Mouse (Mus musculus): ENCODE measurements around the gene H2-Q4.
A peak's percentile ranks its signal among the peaks of the same experiment; 100 is the strongest.
"Not testable (repeated sequence)": the region's sequence is repeated elsewhere in the genome, so short reads cannot be mapped to it uniquely, and the experiment has no call there.

The H2-Q4 gene

DNA sequence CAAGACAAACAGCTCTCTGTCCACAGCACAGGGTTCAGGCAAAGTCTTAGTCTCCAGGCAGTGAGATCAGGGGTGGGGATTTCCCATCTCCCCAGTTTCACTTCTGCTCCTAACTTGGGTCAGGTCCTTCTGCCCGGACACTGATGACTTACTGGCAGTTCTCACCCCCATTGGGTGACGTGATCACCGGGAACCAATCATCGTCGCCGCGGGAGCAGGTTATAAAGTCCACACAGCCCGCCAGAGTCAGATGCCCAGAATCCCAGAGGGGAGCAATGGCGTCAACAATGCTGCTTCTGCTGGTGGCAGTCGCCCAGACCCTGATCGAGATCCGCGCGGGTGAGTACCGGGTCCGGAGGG is at the start of gene H2-Q4:
TSS of gene H2-Q4 (plus strand) at position 249 of the 360 bp plus-strand sequence.
- DNase-seq (ENCODE audit: low spot score in 2 of 2): peak; percentile 92 to 94

- not testable (repeated sequence) for DNase-seq (ENCODE audit: low spot score in 2 of 2)
Measured at GRCm38 (mm10) chr17:35329714-35330113, 49.7 kb upstream of the H2-Q4 start.

DNA sequence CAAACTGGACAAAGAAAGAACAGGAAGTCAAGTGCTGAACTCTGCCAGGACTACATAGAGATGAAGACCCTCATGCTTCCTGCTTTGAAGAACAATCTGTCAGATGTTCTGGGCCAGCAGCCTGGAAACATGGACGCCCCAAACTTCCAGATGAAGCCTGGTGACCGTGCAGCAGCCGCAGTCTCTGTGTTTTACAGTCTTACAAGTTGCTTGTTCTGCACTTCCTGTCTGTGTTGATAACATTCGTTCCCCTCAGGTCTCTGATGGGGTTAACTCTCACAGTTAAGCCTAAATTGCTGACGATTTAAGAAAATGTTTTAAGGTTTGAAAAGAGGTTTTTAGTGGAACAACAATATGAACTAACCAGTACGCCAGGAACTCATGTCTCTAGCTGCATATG is 47.9 kb upstream of the H2-Q4 start:
- not testable (repeated sequence) for DNase-seq (ENCODE audit: low spot score in 2 of 2)

DNA sequence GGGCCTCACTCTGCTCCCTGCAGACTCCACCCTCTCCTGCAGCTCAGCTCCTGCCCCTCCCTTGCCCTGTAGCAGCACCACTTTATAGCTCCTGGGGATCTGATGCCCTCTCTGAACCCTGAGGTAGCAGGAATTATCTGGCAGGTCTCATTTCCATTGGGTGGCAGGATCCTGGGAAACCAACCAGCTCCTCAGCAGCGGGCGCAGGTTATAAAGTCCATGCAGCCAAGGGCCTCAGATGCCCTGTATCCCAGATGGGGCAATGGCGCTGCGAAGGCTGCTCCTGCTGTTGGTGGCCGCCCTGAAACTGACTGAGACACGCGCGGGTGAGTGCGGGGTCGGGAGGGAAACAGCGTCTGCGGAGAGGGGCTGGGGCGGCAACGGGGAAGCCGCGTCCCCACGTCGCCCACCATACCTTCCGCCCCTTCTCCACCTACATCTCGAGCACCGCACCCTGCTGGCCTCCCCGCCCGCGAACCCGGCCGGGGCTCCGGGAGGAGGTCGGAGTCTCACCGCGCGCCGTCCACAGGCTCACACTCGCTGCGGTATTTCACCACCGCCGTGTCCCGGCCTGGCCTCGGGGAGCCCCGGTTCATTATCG is 37.2 kb upstream of the H2-Q4 start, which contains the start of gene H2-Q2:
TSS of gene H2-Q2 (plus strand) at position 172 of the 601 bp plus-strand sequence.
- no peak for DNase-seq (ENCODE audit: low spot score in 2 of 2)

GRCm38 (mm10) chr17:35342711-35343476 is 36.5 kb upstream of the H2-Q4 start:
- peak; percentile 5 to 9 for DNase-seq (ENCODE audit: low spot score in 2 of 2)

DNA sequence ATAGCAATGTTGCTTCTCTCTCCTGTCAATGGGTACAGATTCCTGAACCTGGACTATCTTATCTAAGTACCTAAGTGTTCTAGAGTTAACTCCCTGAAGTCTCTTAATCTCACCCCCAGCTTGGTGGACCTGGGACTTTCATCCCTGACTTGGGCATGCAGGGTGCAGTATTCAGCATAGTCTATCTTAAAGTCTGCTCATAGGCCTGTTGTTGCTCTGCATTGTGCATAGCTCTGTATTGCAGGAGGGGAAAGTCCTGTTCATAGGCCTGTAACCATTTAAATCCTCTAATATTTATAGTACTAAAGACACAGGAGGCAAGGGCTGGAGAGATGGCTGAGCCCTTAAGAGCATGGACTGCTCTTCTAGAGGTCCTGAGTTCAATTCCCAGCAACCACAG is 31.8 kb upstream of the H2-Q4 start:
- not testable (repeated sequence) for DNase-seq (ENCODE audit: low spot score in 2 of 2)

DNA sequence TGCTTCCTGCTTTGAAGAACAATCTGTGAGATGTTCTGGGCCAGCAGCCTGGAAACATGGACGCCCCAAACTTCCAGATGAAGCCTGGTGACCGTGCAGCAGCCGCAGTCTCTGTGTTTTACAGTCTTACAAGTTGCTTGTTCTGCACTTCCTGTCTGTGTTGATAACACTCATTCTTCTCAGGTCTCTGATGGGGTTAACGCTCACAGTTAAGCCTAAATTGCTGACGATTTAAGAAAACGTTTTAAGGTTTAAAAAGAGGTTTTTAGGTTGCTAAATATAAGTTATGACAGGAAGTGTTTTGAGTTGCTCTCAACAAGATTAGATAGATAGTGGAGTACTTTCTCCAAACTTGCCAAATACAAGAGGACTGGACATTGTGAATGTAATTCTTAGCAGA is 26.1 kb upstream of the H2-Q4 start:
- DNase-seq (ENCODE audit: low spot score in 2 of 2): not testable (repeated sequence)

DNA sequence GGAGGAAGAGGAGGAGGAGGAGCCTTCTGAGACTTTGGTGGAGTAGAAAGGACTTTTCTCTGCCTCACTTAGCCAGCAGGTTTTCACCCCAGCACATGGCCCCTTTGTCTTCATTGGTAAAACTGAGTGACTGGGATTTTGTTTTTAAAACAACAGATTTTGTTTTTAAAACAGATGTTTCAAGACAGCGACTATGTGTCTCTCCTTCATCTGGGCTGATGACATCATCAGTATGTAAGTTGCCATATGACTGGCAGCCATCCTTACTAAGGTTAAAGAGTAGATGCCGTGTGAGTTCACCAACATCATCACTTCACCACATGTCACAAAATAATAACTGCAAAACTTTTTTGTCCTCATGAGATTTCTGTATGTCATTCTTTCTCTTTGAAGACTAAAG is 25.3 kb upstream of the H2-Q4 start:
- no peak for DNase-seq (ENCODE audit: low spot score in 2 of 2)

DNA sequence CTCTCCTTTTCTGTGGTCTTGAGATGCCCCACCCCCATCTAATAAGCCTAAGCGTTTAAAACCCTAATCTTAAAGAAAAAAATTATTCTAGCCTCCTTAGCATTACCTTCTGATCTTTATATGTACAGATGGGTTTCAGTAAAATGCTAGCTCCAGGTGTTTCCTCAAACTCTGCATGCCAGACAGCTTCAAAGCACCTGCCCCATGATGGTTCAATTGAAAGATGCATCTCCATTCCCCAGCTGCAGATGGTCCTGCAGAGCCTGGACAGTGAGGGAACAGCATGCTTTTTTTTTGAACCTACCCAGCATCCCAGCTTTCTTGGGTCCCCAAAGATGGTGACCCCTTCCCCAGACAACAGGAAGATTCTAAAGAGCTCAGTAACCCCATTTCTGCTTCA is 22.3 kb upstream of the H2-Q4 start:
- DNase-seq (ENCODE audit: low spot score in 2 of 2): no peak

DNA sequence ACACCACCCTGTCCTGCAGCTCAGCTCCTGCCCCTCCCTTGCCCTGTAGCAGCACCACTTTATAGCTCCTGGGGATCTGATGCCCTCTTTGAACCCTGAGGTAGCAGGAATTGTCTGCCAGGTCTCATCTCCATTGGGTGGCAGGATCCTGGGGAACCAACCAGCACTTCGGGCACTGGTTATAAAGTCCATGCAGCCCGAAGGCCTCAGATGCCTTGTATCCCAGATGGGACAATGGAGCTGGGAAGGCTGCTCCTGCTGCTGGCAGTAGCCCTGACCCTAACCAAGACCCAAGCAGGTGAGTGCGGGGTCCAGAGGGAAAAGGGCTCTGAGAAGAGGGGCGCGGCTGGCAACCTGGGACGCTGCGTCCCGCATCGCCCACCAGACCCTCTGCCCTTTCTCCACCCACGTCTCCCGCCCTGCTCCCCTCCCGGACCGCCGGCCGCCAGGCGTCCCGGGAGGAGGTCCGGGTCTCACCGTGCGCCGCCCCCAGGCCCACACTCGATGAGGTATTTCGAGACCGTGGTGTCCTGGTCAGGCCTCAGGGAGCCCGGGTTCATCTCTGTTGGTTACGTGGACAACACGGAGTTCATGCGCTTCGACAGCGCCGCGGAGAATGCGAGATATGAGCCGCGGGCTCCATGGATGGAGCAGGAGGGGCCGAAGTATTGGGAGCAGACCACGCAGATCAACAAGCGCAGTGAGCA is 20.5 kb upstream of the H2-Q4 start:
- DNase-seq (ENCODE audit: low spot score in 2 of 2): no peak

DNA sequence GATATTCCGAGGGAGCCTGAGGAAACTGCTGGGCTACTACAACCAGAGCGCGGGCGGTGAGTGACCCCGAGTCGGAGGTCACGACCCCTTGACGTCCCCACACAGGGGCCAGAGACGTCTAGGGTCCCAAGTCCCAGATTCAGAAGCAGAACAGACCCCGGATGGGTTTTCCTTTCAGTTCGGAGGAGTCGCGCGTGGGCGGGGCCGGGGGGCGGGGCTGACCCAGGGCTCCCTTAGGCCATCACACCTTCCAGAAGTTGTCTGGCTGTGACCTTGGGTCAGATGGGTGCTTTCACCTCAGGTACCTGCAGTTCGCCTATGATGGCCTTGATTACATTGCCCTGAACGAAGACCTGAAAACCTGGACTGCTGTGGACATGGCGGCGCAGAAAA is 20.0 kb upstream of the H2-Q4 start:
- DNase-seq (ENCODE audit: low spot score in 2 of 2): no peak

GRCm38 (mm10) chr17:35379729-35380451 is 473 bp downstream of the H2-Q4 start:
- DNase-seq (ENCODE audit: low spot score in 2 of 2): peak; percentile 23 to 28

DNA sequence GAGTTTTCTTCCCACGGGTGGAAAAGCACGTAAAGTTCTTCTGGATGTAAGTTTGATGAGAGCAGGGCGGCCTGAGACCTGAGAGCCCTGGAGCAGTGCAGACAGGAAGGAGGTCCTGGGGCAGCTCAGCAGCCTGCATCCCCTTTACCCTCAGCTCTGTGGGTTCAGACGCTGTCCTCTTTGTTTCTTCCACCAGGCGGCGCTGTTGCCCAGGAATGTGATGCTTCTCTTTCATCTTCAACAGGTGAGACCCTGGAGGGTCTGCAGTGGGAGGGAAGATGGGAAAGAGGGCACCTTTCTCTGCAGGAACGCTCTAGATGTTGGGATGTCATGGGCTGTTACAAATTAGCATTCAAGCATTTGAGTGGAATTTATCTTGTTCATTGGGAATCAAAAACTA is 10.4 kb downstream of the H2-Q4 start:
- DNase-seq (ENCODE audit: low spot score in 2 of 2): not testable (repeated sequence)

- not testable (repeated sequence) for DNase-seq (ENCODE audit: low spot score in 2 of 2)
Measured at GRCm38 (mm10) chr17:35392671-35393070, 13.3 kb downstream of the H2-Q4 start.

DNA sequence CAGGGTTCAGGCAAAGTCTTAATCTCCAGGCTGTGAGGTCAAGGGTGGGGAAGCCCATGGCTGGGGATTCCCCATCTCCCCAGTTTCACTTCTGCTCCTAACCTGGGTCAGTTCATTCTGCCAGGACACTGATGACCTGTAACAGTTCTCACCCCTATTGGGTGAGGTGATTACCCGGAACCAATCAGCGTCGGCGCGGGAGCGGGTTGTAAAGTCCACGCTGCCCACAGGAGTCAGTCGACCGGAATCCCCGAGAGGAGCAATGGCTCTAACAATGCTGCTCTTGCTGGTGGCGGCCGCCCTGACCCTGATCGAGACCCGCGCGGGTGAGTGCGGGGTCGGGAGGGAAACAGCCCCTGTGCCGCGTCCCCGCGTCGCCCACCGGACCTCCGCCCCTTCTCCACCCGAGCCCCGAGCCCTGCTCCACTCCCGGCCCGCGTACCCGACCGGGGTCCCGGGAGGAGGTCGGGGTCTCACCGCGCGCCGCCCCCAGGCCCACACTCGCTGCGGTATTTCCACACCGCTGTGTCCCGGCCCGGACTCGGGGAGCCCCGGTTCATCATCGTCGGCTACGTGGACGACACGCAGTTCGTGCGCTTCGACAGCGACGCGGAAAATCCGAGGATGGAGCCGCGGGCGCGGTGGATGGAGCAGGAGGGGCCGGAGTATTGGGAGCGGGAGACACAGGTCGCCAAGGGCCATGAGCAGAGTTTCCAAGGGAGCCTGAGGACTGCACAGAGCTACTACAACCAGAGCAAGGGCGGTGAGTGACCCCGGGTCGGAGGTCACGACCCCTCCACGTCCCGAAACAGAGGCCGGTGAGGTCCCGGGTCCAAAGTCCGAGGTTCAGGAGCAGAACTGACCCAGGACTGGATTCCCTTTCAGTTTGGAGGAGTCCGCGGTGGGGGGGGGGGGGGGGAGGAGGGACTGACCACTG is 14.7 kb downstream of the H2-Q4 start:
- DNase-seq (ENCODE audit: low spot score in 2 of 2): not testable (repeated sequence)

DNA sequence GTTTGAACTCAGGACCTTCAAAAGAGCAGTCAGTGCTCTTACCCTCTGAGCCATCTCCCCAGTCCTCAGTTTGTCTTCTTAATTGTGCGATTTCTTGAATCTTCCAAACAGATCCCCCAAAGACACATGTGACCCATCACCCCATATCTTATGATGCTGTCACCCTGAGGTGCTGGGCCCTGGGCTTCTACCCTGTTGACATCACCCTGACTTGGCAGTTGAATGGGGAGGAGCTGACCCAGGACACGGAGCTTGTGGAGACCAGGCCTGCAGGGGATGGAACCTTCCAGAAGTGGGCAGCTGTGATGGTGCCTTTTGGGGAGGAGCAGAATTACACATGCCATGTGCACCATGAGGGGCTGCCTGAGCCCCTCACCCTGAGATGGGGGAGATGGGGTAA is 17.5 kb downstream of the H2-Q4 start:
- DNase-seq (ENCODE audit: low spot score in 2 of 2): not testable (repeated sequence)

DNA sequence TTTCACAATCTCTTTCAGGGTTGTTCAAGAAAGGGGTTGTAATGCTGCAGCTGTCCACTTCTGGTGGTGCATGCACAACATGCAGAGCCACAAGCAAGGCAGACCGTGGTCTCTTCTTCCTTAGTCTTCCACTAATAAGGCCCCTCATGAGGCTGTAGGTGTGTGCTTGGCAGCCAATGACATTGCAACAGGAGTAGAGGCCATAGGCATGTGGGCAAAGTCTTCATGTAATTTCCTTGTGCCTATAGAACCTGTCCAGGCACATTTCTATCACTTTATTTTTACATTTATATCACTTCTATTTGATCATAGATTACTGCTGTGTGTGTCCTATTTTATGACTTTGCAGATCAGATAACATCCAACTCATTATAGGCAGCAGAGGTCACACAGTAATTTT is 33.6 kb downstream of the H2-Q4 start:
- not testable (repeated sequence) for DNase-seq (ENCODE audit: low spot score in 2 of 2)

- DNase-seq (ENCODE audit: low spot score in 2 of 2): not testable (repeated sequence)
Measured at GRCm38 (mm10) chr17:35415273-35416129, 36.1 kb downstream of the H2-Q4 start.

DNA sequence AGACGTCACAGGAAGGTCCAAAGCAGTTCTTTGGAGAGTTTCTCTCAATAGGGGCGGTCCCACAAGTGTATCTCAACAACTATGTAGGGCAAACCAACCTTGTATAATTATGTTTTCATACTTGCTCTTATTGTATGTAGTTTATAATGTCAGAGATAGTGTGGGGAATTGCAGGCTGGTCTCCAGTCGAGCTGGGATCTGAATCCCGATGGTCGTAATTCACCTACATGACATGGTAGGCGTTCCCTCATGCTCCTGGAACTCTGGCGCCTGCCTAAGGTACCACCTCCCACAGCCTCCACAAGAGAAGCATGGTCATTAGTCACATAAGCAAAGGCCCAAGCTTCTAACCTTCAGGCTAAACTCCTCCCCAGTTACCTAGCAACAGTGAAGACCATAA is 39.4 kb downstream of the H2-Q4 start:
- DNase-seq (ENCODE audit: low spot score in 2 of 2): no peak

- DNase-seq (ENCODE audit: low spot score in 2 of 2): not testable (repeated sequence)
Measured at GRCm38 (mm10) chr17:35419564-35419963, 40.1 kb downstream of the H2-Q4 start.
